Mouse (Mus musculus) heart, embryonic 10.5 days (tissue): Measurements from ENCODE around the gene Cyp2b10. TPM values are rescaled to one million over a fixed set of nuclear protein-coding genes. Genes with fewer than 3 reads are reported as not detected.
"Not testable (repeated sequence)": the region's sequence is repeated elsewhere in the genome, so short reads cannot be mapped to it uniquely, and the experiment has no call there.

ENCODE experiments used
- DNase-seq: peaks from one replicate; pipeline ENCODE4 v3.0.0-alpha.2; 2017; ENCODE audit warnings: low spot score
- H3K27ac ChIP-seq: fragments of 300-500 bp; sonication (generic); 2 replicates; pipeline ENCODE4 v1.5.1; 2016; ENCODE audit warnings: mild to moderate bottlenecking
- H3K27me3 ChIP-seq: fragments of 300-500 bp; sonication (generic); 2 replicates; pipeline ENCODE4 v1.6.1; 2016; ENCODE audit warnings: mild to moderate bottlenecking; ENCODE audit not compliant: poor library complexity, insufficient read depth, severe bottlenecking
- H3K36me3 ChIP-seq: fragments of 300-500 bp; sonication (generic); 2 replicates; pipeline ENCODE4 v1.6.1; 2016; ENCODE audit warnings: mild to moderate bottlenecking, moderate library complexity
- H3K4me1 ChIP-seq: fragments of 300-500 bp; sonication (generic); 2 replicates; pipeline ENCODE4 v1.6.1; 2016; ENCODE audit warnings: mild to moderate bottlenecking
- H3K4me3 ChIP-seq: fragments of 300-500 bp; sonication (generic); 2 replicates; pipeline ENCODE4 v1.5.1; 2016; ENCODE audit warnings: mild to moderate bottlenecking, moderate library complexity
- H3K9me3 ChIP-seq: fragments of 300-500 bp; sonication (generic); 2 replicates; pipeline ENCODE4 v1.6.1; 2016; ENCODE audit warnings: mild to moderate bottlenecking, moderate library complexity
- WGBS: fragments of 180-500 bp; shearing (Covaris S2); methylation state at CpG from one replicate; pipeline ENCODE4 v1.1.7; 2016; 5-methylcytosine and 5-hydroxymethylcytosine counted together
- polyA plus RNA-seq: library from polyadenylated mRNA; unstranded; fragments of >200 nt; fragmentation: Nextera tagmentation; extraction: Ambion mirVana; gene quantifications from 2 replicates; pipeline ENCODE4 v1.2.1, GENCODE M21; 2016

The Cyp2b10 gene
- polyA plus RNA-seq, 1 experiment from 2014 or later: not detected

DNA sequence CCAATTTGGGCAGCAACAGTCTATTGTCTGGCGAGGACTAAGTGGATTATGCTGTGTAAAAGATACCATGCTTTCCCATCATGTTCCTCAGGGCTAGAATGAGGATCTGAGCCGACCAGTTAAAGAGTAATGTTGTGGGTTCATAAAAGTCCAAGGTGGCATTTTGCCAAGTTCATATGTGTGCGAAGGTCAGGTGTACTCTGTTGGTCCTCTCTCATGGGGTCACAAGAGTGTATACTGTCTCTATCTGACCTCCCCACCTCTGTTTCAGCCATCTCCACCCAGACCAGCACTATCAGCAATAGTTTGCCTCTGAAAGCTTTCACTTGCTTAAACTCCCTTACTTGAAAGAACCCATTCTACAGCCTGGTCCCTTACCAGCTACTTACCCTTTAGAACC lies 9.7 kb upstream of the Cyp2b10 start:
- Histone ChIP-seq H3K36me3 (no peaks in the 10 kb centered on the region), H3K27ac (no peak overlapping the region), H3K9me3 (no peaks in the 10 kb centered on the region), H3K27me3 (no peaks in the 10 kb centered on the region), H3K4me3 (no peak overlapping the region), H3K4me1 (no peaks in the 10 kb centered on the region)
- DNase-seq: no peak
- WGBS: 65% methylated on average over 3 of the region's 3 CpGs

DNA sequence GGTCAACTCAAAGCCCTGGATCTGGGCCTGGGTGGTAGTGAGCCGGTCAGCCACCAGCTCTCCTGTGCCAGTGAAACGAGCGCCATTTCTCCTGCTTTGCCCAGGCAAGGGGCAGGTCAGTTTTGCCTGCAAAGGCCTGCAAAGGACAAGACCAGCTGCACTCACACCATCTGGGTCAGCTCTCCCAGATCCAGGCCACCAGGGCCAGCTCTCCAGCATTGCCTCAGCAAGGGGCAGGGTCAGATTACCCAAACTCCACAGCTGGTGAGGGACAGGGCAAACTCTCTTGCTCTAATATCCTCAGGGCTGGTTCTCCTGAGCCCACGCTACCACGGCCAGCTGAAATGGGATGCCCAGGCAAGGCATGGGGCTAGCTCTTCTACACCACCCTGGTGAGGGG lies 4.3 kb upstream of the Cyp2b10 start:
- no peaks in the 10 kb centered on the region for H3K36me3 ChIP-seq
- no peaks in the 10 kb centered on the region for H3K4me1 ChIP-seq
- no peaks in the 10 kb centered on the region for H3K9me3 ChIP-seq
- no peaks in the 10 kb centered on the region for H3K27me3 ChIP-seq
- H3K27ac ChIP-seq: no peak overlapping the region
- DNase-seq: no peak
- no peak overlapping the region for H3K4me3 ChIP-seq
- whole genome bisulfite sequencing: 71% methylated on average over 5 of the region's 5 CpGs

DNA sequence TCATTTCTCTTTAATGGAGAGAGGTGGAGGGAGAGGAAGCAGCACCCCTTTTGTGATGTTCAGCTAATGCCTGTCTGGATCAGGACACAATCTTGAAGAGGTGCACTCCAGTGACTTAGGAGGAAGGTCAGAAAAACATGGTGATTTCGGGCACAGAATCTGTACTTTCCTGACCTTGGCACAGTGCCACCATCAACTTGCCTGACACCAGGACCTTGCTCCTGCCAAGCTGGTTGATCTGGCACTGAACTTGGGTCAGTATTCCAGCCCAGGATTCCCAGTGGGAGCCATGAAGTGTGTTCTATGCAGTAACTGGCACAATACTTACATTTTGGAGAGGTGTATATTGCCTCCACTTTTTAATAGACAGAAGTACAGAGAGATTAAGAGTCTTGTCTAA lies 2.3 kb upstream of the Cyp2b10 start:
- WGBS: 71% methylated on average over 1 of the region's 1 CpGs
- no peak overlapping the region for H3K27ac ChIP-seq
- H3K27me3 ChIP-seq: no peaks in the 10 kb centered on the region
- no peak overlapping the region for H3K4me3 ChIP-seq
- no peaks in the 10 kb centered on the region for H3K4me1 ChIP-seq
- no peaks in the 10 kb centered on the region for H3K36me3 ChIP-seq
- H3K9me3 ChIP-seq: no peaks in the 10 kb centered on the region
- no peak for DNase-seq

DNA sequence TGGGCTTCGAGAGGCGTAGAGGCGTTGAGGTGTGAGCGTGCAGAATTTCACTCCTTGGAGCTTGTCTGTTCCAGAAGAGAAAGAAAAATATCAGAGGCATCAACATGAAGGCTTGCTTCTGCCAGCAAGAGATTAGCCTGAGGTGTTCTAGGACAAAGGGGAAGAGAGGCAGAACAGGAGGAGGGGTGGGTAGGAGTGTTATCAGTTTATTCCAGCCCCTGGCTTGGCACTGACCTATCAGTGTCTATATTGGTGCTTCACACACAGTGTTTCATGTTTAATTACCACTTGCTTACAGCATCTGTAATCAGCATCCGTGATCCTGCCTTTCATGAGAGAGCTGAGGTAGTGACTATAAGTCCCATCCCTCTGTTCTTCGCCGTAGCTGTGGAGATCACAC lies 644 bp downstream of the Cyp2b10 start:
- WGBS: 77% methylated on average over 7 of the region's 7 CpGs
- Histone ChIP-seq H3K27me3 (no peaks in the 10 kb centered on the region), H3K9me3 (no peaks in the 10 kb centered on the region), H3K27ac (no peak overlapping the region), H3K4me1 (no peaks in the 10 kb centered on the region), H3K4me3 (no peak overlapping the region), H3K36me3 (no peaks in the 10 kb centered on the region)
- DNase-seq: no peak

DNA sequence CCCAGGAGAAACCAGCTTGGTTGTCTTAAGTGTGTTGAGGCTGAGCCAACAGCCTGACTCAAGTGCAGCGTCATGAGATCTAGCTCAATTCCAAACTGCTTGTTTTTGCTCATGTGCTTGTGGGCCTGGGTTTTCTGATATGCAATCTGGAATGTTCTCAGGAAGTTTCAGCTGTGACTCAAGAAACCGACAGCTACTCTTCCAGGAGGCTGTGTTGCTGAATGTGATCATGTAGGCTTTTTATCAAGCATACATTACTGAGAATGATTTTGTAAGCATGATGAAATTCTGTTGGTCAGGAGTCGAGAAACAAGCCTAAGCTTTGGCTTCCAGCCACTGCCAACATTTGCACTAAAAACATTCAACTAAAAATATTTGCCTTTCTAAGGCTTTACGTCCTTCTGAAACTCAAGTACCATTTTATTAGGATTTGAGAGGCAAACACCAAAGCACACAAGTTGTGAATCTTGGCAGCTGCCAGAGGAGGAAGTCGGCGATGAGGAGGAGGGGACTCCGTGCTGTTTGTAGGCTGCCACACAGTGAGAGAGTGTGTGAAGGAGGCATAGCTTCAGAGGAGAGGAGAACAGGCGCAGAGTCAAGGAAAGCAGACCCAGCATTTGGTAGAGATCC lies 4.8 kb downstream of the Cyp2b10 start:
- Histone ChIP-seq H3K4me1 (no peaks in the 10 kb centered on the region), H3K4me3 (no peak overlapping the region), H3K9me3 (no peaks in the 10 kb centered on the region), H3K36me3 (no peaks in the 10 kb centered on the region), H3K27ac (no peak overlapping the region), H3K27me3 (no peaks in the 10 kb centered on the region)
- WGBS: 31% methylated on average over 8 of the region's 8 CpGs
- DNase-seq: no peak

DNA sequence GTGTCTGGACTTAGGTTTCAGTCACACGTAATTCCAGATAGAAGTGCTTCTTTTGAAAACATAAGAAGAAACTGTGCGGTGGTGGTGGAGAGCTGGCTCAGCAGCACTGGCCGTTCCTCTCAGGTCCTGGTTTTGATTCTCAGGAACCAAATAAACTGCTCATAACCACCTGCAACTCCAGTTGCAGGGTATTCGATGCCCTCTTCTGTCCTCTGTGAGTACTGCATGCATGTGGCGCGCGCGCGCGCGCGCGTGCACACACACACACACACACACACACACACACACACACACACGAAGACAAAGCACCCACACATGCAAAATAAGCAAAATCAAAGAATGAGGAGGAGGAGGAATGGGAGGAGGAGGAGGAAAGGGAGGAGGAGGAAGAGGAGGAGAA lies 5.7 kb downstream of the Cyp2b10 start:
- no peak for DNase-seq
- Histone ChIP-seq H3K4me3 (no peak overlapping the region), H3K4me1 (no peaks in the 10 kb centered on the region), H3K27ac (no peak overlapping the region), H3K9me3 (no peaks in the 10 kb centered on the region), H3K27me3 (no peaks in the 10 kb centered on the region), H3K36me3 (no peaks in the 10 kb centered on the region)
- WGBS: 41% methylated on average over 14 of the region's 14 CpGs

DNA sequence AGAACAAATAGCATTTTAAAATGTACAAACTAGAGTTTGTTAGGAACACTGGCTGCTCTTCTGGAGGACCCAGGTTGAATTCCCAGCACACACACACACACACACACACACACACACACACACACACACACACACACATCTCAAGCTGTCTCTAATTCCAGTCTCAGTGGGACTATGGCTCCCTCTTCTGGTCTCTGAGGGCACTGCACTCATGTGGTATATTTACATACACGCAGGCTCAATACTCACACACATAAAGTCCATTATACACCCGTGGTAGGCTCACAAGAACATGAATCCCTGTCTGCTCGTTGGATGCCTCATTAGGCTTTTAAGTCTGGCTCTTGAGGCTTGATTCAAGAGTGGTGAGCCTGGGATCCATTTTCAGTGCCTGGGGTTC lies 6.6 kb downstream of the Cyp2b10 start:
- Histone ChIP-seq H3K9me3 (no peaks in the 10 kb centered on the region), H3K27me3 (no peaks in the 10 kb centered on the region), H3K4me3 (no peak overlapping the region), H3K36me3 (no peaks in the 10 kb centered on the region), H3K4me1 (no peaks in the 10 kb centered on the region), H3K27ac (no peak overlapping the region)
- WGBS: 31% methylated on average over 3 of the region's 3 CpGs
- DNase-seq: no peak

DNA sequence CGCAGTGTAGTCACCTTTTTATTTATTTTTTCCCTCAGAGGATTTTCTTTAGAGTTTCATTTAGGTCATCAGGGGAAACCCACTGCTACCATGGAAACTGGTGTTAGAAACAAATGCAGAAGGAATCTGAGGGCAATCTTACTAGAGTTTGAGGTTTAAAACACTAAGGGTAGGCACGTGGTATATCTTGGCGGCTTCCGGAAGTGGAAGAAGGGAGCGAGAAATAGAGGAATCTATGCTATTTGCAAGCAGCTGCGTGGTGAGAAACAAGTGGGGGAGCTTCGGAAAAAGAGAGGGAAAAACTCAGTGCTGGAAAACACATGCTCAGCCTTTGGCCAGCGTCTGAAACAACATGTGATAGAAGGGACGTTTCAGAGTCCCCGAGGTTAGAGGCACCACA lies 7.1 kb downstream of the Cyp2b10 start:
- no peaks in the 10 kb centered on the region for H3K4me1 ChIP-seq
- no peak for DNase-seq
- H3K4me3 ChIP-seq: no peak overlapping the region
- no peaks in the 10 kb centered on the region for H3K9me3 ChIP-seq
- WGBS: 65% methylated on average over 10 of the region's 10 CpGs
- H3K36me3 ChIP-seq: no peaks in the 10 kb centered on the region
- H3K27ac ChIP-seq: no peak overlapping the region
- no peaks in the 10 kb centered on the region for H3K27me3 ChIP-seq

DNA sequence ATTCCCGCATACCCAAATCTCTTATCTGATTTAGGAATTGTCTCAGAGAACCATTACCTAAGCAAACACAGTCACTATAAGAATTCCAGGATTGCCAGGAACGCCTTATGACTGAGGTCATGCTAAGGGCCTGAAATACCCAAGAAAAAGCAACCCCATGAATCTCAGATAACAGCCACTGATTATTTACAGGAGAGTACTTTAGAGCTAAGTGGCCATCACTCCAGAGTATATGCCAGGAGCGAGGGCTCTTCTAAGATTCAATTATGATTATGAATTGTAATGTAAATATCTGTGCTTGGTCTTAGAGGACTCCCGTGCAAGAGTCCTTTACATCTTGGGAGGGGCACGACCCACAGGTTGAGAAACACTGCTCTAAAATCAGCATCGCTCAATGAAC lies 10.0 kb downstream of the Cyp2b10 start:
- Histone ChIP-seq H3K4me3 (no peak overlapping the region), H3K9me3 (no peaks in the 10 kb centered on the region), H3K27me3 (no peaks in the 10 kb centered on the region), H3K4me1 (no peaks in the 10 kb centered on the region), H3K27ac (no peak overlapping the region), H3K36me3 (no peaks in the 10 kb centered on the region)
- no peak for DNase-seq
- WGBS: 65% methylated on average over 6 of the region's 6 CpGs

DNA sequence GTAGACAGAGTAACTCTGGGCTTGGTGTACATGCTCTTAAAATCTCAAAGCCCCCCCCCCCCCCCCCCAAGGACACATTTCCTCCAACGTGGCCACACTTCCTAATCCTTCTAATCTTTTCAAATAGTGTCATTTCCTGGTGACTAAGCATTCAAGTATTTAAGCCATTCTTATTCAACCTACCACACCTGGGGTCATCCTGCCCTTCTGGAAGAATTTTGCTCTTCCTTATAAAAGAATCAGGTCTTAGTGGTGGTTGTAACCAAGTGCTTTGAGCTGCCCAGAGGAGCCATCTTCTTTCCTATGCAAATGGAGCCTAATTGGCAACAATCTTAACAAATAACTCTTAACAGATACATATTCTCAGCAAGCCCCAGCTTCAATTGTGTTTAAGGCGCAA lies 12.6 kb downstream of the Cyp2b10 start:
- WGBS: 56% methylated on average over 2 of the region's 2 CpGs
- no peaks in the 10 kb centered on the region for H3K27me3 ChIP-seq
- H3K36me3 ChIP-seq: no peaks in the 10 kb centered on the region
- DNase-seq: no peak
- H3K4me1 ChIP-seq: no peaks in the 10 kb centered on the region
- no peak overlapping the region for H3K27ac ChIP-seq
- no peaks in the 10 kb centered on the region for H3K9me3 ChIP-seq
- H3K4me3 ChIP-seq: no peak overlapping the region

DNA sequence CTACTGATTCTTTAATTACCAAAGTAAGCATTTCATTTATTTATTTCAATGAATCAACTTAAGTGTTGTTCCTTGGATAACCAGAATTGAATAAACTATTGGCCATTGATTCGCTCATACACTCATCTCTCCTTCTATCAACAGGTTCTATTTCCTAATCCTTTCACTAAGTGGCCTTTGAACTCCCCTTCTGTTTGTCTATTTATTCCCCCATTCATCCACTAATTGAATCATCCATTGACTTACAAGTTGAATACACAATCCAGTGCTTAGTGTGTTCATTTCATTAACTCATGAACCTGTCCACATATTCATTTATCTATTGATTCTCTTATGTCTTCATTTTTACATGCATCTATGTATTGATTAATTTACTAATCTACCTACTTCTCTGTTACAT lies 18.7 kb downstream of the Cyp2b10 start:
- 66% methylated on average over 1 of the region's 1 CpGs for WGBS

DNA sequence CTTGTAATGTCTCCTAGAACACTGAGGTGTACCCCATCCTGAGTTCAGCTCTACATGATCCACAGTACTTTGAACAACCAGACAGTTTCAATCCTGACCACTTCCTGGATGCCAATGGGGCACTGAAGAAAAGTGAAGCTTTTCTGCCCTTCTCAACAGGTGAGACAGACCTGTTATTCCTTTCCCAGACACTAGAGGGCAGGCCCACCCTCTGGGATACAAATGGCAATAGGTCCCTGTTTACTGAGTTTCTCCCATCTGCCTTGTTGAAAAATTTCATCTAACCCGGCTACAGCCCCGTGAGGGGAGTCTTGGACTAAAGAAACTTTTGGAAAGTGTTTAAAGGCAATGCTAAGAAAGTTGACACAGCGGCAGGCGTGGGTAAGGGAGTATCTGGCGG lies 19.9 kb downstream of the Cyp2b10 start:
- not testable (repeated sequence) for DNase-seq, H3K4me3 ChIP-seq, H3K9me3 ChIP-seq, H3K4me1 ChIP-seq, H3K27ac ChIP-seq, H3K36me3 ChIP-seq, H3K27me3 ChIP-seq
- 56% methylated on average over 5 of the region's 5 CpGs for WGBS

More for the DNA sequence above, 18.7 kb downstream of the Cyp2b10 start:
- H3K4me1 ChIP-seq: no peaks in the 10 kb centered on the region
- H3K36me3 ChIP-seq: no peaks in the 10 kb centered on the region
- DNase-seq: no peak
- H3K27ac ChIP-seq: no peak overlapping the region
- H3K4me3 ChIP-seq: no peak overlapping the region
- no peaks in the 10 kb centered on the region for H3K9me3 ChIP-seq
- H3K27me3 ChIP-seq: no peaks in the 10 kb centered on the region

DNA sequence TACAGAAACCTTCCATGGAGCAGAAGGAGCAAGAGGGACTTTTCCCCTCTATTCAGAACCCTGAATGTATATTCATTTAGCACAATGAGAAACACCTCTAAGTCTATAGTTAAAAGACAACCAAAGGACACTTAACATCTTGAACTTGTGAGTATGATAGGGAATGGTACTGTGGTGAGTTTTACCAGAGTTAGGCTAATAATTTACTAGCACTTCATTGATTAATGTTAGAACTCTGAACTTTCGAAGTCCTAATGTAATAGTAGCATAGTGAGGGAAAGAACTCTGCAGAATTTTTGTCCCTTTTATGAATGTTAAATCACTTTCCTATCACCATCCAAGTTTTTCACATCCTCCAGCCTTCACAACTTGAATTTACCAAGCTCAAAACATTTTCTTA lies 22.0 kb downstream of the Cyp2b10 start:
- Histone ChIP-seq H3K4me3 (no peak overlapping the region), H3K4me1 (no peaks in the 10 kb centered on the region), H3K27ac (no peak overlapping the region), H3K9me3 (no peaks in the 10 kb centered on the region), H3K36me3 (no peaks in the 10 kb centered on the region), H3K27me3 (no peaks in the 10 kb centered on the region)
- DNase-seq: no peak
- WGBS: 81% methylated on average over 1 of the region's 1 CpGs

DNA sequence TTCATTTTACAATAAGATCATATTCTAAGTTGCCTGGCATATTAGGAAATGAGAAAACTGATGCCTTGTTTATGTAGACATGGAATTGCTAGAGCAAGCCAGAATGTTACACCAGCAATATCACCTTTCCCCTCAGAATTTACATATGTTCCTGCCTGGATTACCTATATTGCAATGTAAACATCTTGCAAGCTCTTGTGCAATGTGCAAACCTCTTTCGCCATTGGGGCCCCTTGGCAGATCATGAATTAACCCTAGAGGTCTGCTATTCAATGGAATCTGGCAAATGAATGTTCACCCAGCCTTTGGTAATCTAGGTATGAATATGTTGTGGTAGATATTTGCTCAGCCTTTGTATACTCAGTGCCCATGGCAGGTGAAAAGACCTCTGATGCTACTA lies 47.9 kb downstream of the Cyp2b10 start:
- H3K9me3 ChIP-seq: peaks cover 3% of the 10 kb centered on the region; the same call in 1 of the 2 replicates
- H3K36me3 ChIP-seq: no peaks in the 10 kb centered on the region
- no peak for DNase-seq
- 61% methylated on average over 1 of the region's 1 CpGs for WGBS
- no peak overlapping the region for H3K4me3 ChIP-seq
- H3K4me1 ChIP-seq: no peaks in the 10 kb centered on the region
- H3K27me3 ChIP-seq: no peaks in the 10 kb centered on the region
- no peak overlapping the region for H3K27ac ChIP-seq
